Mouse (Mus musculus) bone marrow macrophage, adult 2 months (primary cell): ENCODE results near the gene Hoxa4.

ENCODE experiments used
- CTCF ChIP-seq: IDR thresholded peaks from 2 replicates; pipeline ENCODE4 v1.5.1; 2012; ENCODE audit warnings: low read depth, mild to moderate bottlenecking, low read length, moderate library complexity
- POLR2A ChIP-seq: IDR thresholded peaks from 2 replicates; pipeline ENCODE4 v1.6.1; 2012; ENCODE audit warnings: mild to moderate bottlenecking, low read depth, low read length, borderline replicate concordance

- TF ChIP-seq CTCF: no peak
- TF ChIP-seq POLR2A: no peak
Observed at GRCm38 (mm10) chr6:52197271-52197670, 5.7 kb upstream of the Hoxa4 start.
